Mouse (Mus musculus): ENCODE measurements at regions not wholly inside any gene's neighbourhood (a gene's known extent, or its start where the extent isn't known, plus 50 kb on each side); places are given as distances from the start of the nearest gene placed in this dataset.
A peak's percentile ranks its signal among the peaks of the same experiment; 100 is the strongest.

DNA sequence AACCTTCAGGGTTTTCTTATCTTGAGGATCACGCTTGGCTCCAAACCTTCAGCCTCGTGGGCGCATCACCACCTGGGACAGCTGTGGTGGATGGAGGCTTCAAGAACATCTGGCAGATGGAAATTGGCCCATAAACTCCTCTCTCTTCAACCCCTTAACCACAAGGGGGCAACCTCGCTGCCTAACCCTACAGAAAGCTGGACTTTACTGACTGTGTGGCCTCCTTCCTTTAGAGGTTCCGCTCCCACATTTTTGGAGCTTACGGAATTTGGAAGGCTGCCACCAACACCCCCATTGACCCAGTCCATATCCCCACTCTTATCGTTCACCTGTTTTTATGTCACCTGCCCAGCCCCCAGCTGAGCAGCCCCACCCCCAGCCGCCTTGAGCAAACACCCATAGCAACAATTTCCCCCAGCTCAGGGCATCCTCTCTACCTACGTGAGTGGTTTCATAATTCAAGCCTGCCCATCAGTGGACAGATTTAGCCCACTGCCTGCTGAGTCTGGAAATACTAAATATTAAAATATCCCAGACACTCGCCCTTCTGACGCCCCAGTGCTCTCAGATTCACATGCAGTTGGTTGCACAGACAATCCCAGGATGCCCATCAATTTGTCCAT, 167.0 kb upstream of the Slc22a22 start:
- Histone ChIP-seq H3K27ac (no peak overlapping the region), H3K36me3 (no peaks in the 10 kb centered on the region), H3K9ac (no peak overlapping the region), H3K27me3 (no peaks in the 10 kb centered on the region), H3K9me3 (no peaks in the 10 kb centered on the region), H3K4me2 (replicated peaks) (no peak overlapping the region), H3K4me1 (no peaks in the 10 kb centered on the region), H3K4me3 (no peak overlapping the region)
- WGBS: 54% methylated on average over 11 of the region's 11 CpGs
- no peak for ATAC-seq (ENCODE audit: low FRiP score, low read depth)

DNA sequence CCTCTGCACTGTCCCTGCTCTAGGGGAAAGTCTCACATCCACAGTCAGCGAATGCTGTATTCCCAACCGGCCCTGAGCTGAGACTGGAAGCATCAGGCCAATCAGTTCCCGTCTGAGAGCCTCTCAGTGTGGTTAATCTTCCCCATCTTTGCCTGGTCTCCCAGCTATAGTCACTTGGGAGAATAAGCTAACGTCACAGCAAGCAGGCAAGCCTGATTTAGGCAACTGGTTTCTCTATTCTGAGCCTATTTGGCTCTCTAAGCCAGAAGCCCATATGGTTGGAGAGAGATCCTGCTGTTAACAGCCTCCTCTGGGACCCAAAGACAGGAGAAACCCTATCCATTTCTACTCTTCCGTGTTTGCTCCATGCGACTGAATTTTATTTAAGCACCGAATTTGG, 161.7 kb upstream of the Slc22a22 start:
- 58% methylated on average over 7 of the region's 7 CpGs for WGBS
- no peaks in the 10 kb centered on the region for H3K9me3 ChIP-seq
- no peak for ATAC-seq (ENCODE audit: low FRiP score, low read depth)

DNA sequence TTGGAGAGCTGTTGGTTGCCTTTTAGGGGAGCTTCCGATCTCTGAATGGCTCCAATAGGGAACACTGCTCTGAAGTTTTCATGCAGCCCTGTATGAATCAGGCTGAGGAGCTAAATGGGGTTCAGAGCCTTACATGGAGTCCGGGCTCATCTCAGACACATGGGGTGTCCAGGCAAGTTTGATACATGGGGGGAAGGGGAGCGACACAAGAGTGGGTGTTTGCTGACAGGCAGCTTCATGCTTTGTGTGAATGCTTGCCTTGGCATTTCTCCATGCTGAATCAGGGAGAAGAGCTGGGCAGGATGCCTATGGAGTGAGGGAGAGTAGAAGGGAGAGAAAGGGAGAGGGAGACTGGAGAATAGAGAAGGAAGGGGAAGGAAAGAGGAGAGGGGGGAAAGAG, 155.6 kb upstream of the Slc22a22 start:
- no peak overlapping the region for H3K4me3 ChIP-seq
- no peak overlapping the region for H3K4me2 ChIP-seq (replicated peaks)
- H3K4me1 ChIP-seq: no peaks in the 10 kb centered on the region
- no peak overlapping the region for H3K9ac ChIP-seq
- 81% methylated on average over 3 of the region's 3 CpGs for WGBS
- no peak for ATAC-seq (ENCODE audit: low FRiP score, low read depth)
- no peak overlapping the region for H3K27ac ChIP-seq
- H3K9me3 ChIP-seq: no peaks in the 10 kb centered on the region
- H3K27me3 ChIP-seq: no peaks in the 10 kb centered on the region
- H3K36me3 ChIP-seq: no peaks in the 10 kb centered on the region

More for the DNA sequence above, 161.7 kb upstream of the Slc22a22 start:
- Histone ChIP-seq H3K4me1 (no peaks in the 10 kb centered on the region), H3K27ac (no peak overlapping the region), H3K27me3 (no peaks in the 10 kb centered on the region), H3K4me2 (replicated peaks) (no peak overlapping the region), H3K4me3 (no peak overlapping the region), H3K36me3 (no peaks in the 10 kb centered on the region), H3K9ac (no peak overlapping the region)

DNA sequence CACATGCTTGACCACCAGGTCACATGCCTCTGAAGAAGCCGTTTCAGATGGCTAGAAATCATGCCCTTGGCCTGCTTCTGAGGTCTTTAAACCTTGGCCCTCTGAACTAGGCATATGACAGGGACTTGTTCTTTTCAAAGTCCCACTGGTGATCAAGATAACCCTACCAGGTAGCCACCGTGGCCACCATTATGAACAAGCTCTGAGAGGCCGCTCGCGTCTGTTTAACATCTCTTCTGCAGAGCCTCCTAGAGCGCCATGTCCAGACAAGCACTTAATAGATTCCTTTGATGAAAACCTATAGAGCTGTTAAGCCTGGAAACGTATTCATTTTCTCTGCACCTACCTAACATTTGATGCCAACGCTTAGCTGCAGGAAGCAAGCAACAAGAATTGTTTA, 155.1 kb upstream of the Slc22a22 start:
- no peak overlapping the region for H3K4me3 ChIP-seq
- ATAC-seq (ENCODE audit: low FRiP score, low read depth): no peak
- no peaks in the 10 kb centered on the region for H3K36me3 ChIP-seq
- H3K27me3 ChIP-seq: no peaks in the 10 kb centered on the region
- no peaks in the 10 kb centered on the region for H3K9me3 ChIP-seq
- 74% methylated on average over 8 of the region's 8 CpGs for WGBS
- no peak overlapping the region for H3K27ac ChIP-seq
- H3K9ac ChIP-seq: no peak overlapping the region
- no peak overlapping the region for H3K4me2 ChIP-seq (replicated peaks)
- no peaks in the 10 kb centered on the region for H3K4me1 ChIP-seq

DNA sequence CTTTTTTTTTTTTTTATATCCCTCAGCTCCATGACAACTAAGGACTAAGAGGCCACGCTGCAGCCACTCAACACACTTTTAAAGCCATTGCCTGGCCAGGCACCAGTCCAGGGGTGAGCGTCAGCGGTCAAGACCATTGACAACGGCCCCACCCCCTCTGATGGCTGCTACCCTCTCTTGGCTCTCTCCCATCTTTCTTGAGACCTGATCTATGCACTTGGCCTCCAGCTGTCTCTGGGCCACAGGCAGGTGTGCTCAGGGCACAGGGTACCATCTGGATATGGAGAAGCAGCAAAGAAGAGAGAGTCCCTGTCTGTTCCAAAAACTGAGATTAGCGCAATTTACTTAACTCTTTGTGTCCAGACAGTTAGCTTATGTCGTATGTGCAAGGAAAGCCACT, 141.0 kb upstream of the Slc22a22 start:
- Histone ChIP-seq H3K27ac (no peak overlapping the region), H3K9ac (no peak overlapping the region), H3K9me3 (no peaks in the 10 kb centered on the region), H3K27me3 (no peaks in the 10 kb centered on the region), H3K36me3 (no peaks in the 10 kb centered on the region), H3K4me2 (replicated peaks) (no peak overlapping the region), H3K4me3 (no peak overlapping the region), H3K4me1 (no peaks in the 10 kb centered on the region)
- WGBS: 86% methylated on average over 6 of the region's 6 CpGs
- no peak for ATAC-seq (ENCODE audit: low FRiP score, low read depth)

DNA sequence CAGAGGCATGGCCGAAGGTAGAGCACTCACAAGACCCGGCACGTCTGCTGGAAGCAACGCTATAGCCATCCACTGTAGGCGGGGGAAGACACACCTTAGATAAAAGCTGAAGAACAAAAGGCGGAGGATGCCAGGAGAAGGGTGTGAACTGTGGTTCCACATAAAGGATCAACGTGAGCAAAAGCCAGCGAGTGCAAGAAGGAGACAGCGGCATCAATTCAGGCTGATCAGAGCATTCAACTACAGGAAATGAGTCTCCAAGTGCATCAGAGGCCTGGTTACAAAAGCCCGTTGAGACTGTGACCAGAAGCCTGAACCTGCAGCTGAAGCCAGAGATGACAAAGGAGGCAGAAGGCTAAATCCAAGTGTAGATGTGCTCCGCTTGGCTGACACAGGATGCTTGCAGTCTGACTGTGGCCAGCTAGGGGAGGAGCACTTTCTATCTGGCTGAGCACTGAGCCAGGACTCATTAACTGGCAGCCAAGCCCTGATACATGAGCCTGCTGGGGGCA, 139.5 kb upstream of the Slc22a22 start:
- Histone ChIP-seq H3K4me1 (no peaks in the 10 kb centered on the region), H3K36me3 (no peaks in the 10 kb centered on the region), H3K9ac (no peak overlapping the region), H3K4me2 (replicated peaks) (no peak overlapping the region), H3K27me3 (no peaks in the 10 kb centered on the region), H3K9me3 (no peaks in the 10 kb centered on the region), H3K4me3 (no peak overlapping the region), H3K27ac (no peak overlapping the region)
- WGBS: 49% methylated on average over 11 of the region's 11 CpGs
- no peak for ATAC-seq (ENCODE audit: low FRiP score, low read depth)

DNA sequence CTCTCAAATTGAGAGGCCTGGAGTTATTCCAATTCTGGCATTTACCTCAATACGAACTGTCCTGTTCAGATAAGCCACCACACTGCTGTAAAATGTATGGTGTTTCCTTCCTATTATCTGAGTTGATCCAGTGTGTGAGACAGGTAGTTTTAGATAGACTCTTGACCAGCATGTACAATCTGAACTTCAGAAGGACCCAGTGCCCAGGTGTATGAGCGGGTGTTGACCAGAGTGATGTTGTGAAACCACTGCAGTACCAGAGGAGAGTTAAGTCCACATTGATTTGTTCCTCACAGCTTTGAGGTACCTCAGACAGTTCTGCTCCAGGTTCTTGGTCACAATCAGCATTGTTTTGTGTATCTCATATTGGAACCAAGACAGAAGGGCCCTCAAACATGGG, 132.6 kb upstream of the Slc22a22 start:
- Histone ChIP-seq H3K4me1 (no peaks in the 10 kb centered on the region), H3K27ac (no peak overlapping the region), H3K4me2 (replicated peaks) (no peak overlapping the region), H3K27me3 (no peaks in the 10 kb centered on the region), H3K36me3 (no peaks in the 10 kb centered on the region), H3K4me3 (no peak overlapping the region), H3K9ac (no peak overlapping the region), H3K9me3 (no peaks in the 10 kb centered on the region)
- WGBS: 84% methylated on average over 2 of the region's 2 CpGs
- ATAC-seq (ENCODE audit: low FRiP score, low read depth): no peak

DNA sequence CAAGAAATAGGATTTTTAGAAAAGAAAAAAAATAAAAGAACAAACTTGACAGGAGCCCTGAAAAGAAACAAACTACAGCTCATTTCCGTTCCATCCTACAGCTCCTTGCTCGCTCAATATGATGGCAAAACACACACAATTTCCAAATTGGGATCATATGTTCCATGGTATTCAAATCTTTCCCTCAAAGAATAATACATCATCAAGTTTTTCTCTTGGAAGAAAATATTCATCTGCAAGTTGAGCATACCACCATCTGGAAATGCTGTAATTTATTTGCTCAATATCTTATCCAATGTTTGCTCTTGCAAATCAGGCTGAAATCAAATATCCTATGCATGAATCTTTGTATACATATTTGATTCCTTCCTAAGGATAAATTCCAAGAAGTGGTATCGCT, 131.1 kb upstream of the Slc22a22 start:
- no peak overlapping the region for H3K4me3 ChIP-seq
- H3K9ac ChIP-seq: no peak overlapping the region
- H3K36me3 ChIP-seq: no peaks in the 10 kb centered on the region
- H3K4me1 ChIP-seq: no peaks in the 10 kb centered on the region
- no peak overlapping the region for H3K4me2 ChIP-seq (replicated peaks)
- H3K9me3 ChIP-seq: no peaks in the 10 kb centered on the region
- H3K27me3 ChIP-seq: no peaks in the 10 kb centered on the region
- no peak for ATAC-seq (ENCODE audit: low FRiP score, low read depth)
- WGBS: 84% methylated on average over 3 of the region's 3 CpGs
- no peak overlapping the region for H3K27ac ChIP-seq

DNA sequence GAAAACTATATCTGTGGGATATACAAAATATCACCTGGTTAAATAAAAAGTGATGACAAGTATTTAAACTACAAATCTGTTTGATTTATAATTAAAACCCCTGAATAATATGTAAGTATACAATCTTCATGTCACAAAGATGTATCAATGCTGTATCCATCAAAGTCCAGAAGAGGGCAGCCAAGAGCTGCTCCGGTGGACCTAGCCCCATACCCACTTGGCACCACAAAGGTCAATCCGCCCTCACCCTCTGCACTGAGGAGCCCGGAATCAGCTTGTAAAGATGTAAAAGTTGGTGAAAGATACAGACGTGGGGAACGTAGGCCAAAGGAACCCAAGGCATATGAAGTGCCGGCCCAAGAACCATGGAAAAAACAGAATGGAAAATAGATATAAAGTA, 123.1 kb upstream of the Slc22a22 start:
- Histone ChIP-seq H3K9ac (no peak overlapping the region), H3K4me3 (no peak overlapping the region), H3K27me3 (no peaks in the 10 kb centered on the region), H3K9me3 (no peaks in the 10 kb centered on the region), H3K27ac (no peak overlapping the region), H3K4me1 (no peaks in the 10 kb centered on the region), H3K36me3 (no peaks in the 10 kb centered on the region), H3K4me2 (replicated peaks) (no peak overlapping the region)
- 14% methylated on average over 6 of the region's 6 CpGs for WGBS
- ATAC-seq (ENCODE audit: low FRiP score, low read depth): no peak

DNA sequence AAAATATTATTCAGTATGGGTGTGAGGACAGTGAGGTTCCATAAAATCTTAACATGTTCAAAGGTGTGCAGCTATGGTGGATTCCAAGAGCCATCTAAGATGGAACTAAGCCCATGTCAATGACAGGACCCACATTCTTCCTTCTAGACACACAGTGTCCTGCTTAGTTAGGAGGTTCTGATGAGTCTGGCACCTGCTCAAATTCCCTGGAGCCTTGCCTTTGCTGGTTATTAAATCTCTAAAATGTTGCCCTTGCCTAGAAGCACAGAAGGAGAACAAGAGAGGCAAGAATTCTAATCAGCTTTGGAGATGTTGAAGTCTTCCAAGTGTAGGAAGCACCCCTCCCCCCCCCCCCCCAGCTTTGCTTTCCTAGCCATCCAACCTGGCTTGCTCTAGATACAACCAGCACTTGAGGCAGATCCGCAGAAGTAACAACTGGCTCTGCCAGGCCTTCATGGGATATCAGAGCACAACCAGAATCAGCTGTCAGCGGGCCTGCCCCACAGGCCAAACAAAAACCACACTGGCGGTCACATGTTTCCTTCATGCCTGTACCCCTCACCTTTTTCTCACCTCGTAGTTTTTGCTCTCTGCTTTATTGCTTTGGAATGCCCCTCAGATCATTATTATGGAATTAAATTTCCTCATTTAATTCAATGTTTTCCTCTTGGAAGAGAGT, 116.0 kb upstream of the Slc22a22 start:
- no peaks in the 10 kb centered on the region for H3K27me3 ChIP-seq
- H3K4me2 ChIP-seq (replicated peaks): no peak overlapping the region
- H3K36me3 ChIP-seq: no peaks in the 10 kb centered on the region
- H3K4me1 ChIP-seq: peaks cover 18% of the 10 kb centered on the region
- H3K9me3 ChIP-seq: no peaks in the 10 kb centered on the region
- 74% methylated on average over 4 of the region's 4 CpGs for WGBS
- H3K9ac ChIP-seq: no peak overlapping the region
- no peak for ATAC-seq (ENCODE audit: low FRiP score, low read depth)
- H3K27ac ChIP-seq: no peak overlapping the region
- no peak overlapping the region for H3K4me3 ChIP-seq

DNA sequence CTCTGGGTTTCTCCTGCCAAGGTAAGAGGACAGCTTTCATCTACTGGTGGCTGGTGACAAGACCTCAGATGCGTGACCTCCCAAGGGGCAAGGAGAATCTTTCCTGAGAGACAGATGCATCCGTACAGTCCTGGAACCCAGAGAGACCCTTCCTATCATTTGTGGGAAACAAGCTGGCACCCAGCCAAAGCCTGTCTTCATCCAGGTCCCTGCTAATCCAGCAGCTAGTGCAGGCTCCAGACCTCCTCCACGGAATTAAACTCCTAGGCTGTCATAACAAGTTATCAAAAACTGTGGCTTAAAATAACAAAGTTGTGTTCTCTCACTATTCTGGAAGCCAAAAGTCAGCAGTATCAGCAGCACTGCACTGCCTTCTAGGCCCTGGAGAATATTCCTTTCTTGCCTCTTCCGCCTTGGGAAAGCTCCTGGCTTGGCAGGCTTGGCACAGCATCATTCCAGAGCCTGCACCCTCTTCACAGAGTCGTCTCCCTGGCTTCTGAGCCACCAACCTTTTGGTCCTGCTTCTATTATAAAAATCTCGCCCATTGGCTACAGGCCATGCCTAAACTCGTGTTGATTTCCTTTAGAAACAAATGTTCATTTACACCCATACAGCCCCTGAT, 113.3 kb upstream of the Slc22a22 start:
- Histone ChIP-seq H3K9me3 (no peaks in the 10 kb centered on the region), H3K9ac (no peak overlapping the region), H3K4me3 (no peak overlapping the region), H3K4me1 (peaks cover 18% of the 10 kb centered on the region), H3K27me3 (no peaks in the 10 kb centered on the region), H3K4me2 (replicated peaks) (no peak overlapping the region), H3K27ac (no peak overlapping the region), H3K36me3 (no peaks in the 10 kb centered on the region)
- ATAC-seq (ENCODE audit: low FRiP score, low read depth): 0 out of 2 replicates have a peak, but pooled peaks have one; percentile 19
- WGBS: 49% methylated on average over 7 of the region's 7 CpGs

DNA sequence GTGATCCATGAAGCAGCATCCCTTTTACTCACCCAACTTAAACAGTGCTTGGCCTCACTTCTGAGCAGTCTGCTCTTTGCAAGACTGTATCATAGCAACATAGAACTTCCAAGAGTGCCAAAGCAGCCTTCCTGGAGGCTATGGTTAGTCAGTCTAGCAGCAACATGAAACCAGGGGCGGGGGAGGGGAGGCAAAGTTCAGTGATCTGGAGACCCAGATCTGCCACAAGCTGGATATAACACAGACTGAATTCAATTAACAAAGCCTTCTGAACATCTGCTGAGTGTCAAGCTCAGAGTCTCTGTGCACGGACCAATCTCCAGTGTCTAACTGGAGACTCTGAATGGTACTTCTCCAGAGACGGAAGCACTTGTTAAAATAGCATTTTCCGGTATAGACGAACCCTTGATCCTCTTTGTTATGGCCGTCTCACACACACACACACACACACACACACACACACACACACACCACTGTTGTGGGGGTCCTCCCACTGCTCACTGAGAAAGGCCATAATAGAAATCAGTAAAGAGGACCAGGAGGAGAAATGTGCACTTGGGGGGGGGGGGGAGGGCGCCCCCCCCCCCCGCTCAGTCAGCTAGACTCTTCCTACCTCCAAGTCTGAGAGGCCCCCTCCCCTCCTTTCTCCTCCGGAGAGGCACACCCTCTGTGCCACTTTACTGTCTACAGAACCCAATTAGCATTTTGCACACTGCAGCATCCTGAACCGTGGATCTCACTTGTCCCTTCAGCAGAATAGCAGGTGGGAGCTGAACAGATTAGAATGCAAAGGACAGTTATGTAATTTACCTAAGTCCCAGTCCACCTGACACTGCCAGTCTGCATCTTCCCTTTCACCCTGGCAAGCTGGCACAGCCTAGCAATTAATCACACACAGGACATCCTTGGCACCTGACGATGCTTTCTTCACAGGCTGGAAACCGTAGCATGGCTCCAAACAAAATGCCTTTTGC, 112.3 kb upstream of the Slc22a22 start:
- Histone ChIP-seq H3K9ac (no peak overlapping the region), H3K4me2 (replicated peaks) (peak overlapping the region; percentile 32; the same call in 1 of the 2 replicates), H3K4me1 (peaks cover 18% of the 10 kb centered on the region), H3K27ac (no peak overlapping the region), H3K9me3 (no peaks in the 10 kb centered on the region), H3K4me3 (no peak overlapping the region), H3K27me3 (no peaks in the 10 kb centered on the region), H3K36me3 (no peaks in the 10 kb centered on the region)
- ATAC-seq (ENCODE audit: low FRiP score, low read depth): peak; percentile 75; the same call in 1 of the 2 replicates
- WGBS: 20% methylated on average over 9 of the region's 12 CpGs

All from limb, embryonic 13.5 days (tissue).